Mouse (Mus musculus): ENCODE measurements around the gene Fgfr2. TPM values are rescaled to one million over a fixed set of nuclear protein-coding genes. Genes with fewer than 3 reads are reported as not detected.

Gene Fgfr2
- polyA plus RNA-seq, 1 experiment, result 0.17 TPM

DNA sequence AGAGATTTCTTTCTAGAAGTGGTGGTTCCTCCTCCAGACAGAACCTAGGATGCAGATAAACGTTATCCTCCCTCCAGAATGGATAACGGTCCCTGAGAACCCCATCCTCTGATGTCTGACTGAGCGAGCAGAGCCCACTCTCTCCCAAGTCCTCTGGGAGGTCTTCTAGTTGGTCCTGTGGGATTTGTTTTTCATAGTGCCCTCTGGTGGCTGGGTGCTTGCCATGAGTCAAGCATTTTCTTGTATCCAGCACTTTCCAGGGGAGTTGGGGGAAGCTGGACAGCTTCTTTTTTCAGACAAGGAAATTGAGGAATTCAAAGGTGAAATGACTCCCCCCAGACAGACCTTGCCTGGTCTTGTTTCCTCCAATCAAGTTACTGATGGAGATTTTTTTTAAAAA, 651.8 kb downstream of the Fgfr2 start:
- Histone ChIP-seq H3K79me2 (ENCODE audit: control insufficient read depth, insufficient read depth) (no peaks in the 10 kb centered on the region), H3K36me3 (ENCODE audit: control insufficient read depth, insufficient read depth) (no peaks in the 10 kb centered on the region), H3K4me2 (ENCODE audit: low read depth) (no peak overlapping the region), H3K27me3 (ENCODE audit: control insufficient read depth, insufficient read depth, insufficient read length) (no peaks in the 10 kb centered on the region), H3ac (ENCODE audit: control insufficient read depth, insufficient read length) (no peak overlapping the region), H3K4me3 (no peak overlapping the region)
- TF ChIP-seq MYOD1 (IDR thresholded peaks at IDR 0.05; ENCODE audit: control insufficient read depth in 1 of 3, insufficient read length in 2 of 3, low read depth in 2 of 3), result no peak
- TF ChIP-seq MYOG (IDR thresholded peaks at IDR 0.05; ENCODE audit: control insufficient read depth in 1 of 3, insufficient read depth in 1 of 3, insufficient read length in 2 of 3, low read depth in 2 of 3), result no peak
- no peak for TF ChIP-seq REST (IDR thresholded peaks at IDR 0.05; ENCODE audit: insufficient read depth, insufficient read length)
- no peak for TF ChIP-seq POLR2AphosphoS2 (IDR thresholded peaks at IDR 0.05; ENCODE audit: insufficient read length, low read depth)
- TF ChIP-seq CEBPB (IDR thresholded peaks at IDR 0.05; ENCODE audit: insufficient read depth, poor library complexity, severe bottlenecking), result no peak
- TF ChIP-seq MAX (IDR thresholded peaks at IDR 0.05; ENCODE audit: low read depth), result no peak
- no peak for TF ChIP-seq TCF12 (IDR thresholded peaks at IDR 0.05; ENCODE audit: insufficient read depth, poor library complexity, severe bottlenecking)
- TF ChIP-seq TCF3 (IDR thresholded peaks at IDR 0.05; ENCODE audit: insufficient read length, low read depth), result no peak
- TF ChIP-seq SRF (IDR thresholded peaks at IDR 0.05; ENCODE audit: control insufficient read depth, insufficient read length, low read depth), result no peak
- TF ChIP-seq USF1 (IDR thresholded peaks at IDR 0.05; ENCODE audit: low read depth), result no peak
- TF ChIP-seq E2F4 (IDR thresholded peaks at IDR 0.05; ENCODE audit: insufficient read depth), result no peak
- TF ChIP-seq POLR2A (IDR thresholded peaks at IDR 0.05; ENCODE audit: insufficient read length, low read depth), result no peak

- no peaks in the 10 kb centered on the region for H3K79me2 ChIP-seq (ENCODE audit: control insufficient read depth, insufficient read depth)
- no peak overlapping the region for H3ac ChIP-seq (ENCODE audit: control insufficient read depth, insufficient read length)
- no peak overlapping the region for H3K4me3 ChIP-seq
- H3K27me3 ChIP-seq (ENCODE audit: control insufficient read depth, insufficient read depth, insufficient read length), result no peaks in the 10 kb centered on the region
- TF ChIP-seq TCF12 (IDR thresholded peaks at IDR 0.05; ENCODE audit: insufficient read depth, poor library complexity, severe bottlenecking) (no peak), MYOG (IDR thresholded peaks at IDR 0.05; ENCODE audit: control insufficient read depth in 1 of 3, insufficient read depth in 1 of 3, insufficient read length in 2 of 3, low read depth in 2 of 3) (no peak), POLR2A (IDR thresholded peaks at IDR 0.05; ENCODE audit: insufficient read length, low read depth) (no peak), USF1 (IDR thresholded peaks at IDR 0.05; ENCODE audit: low read depth) (no peak), REST (IDR thresholded peaks at IDR 0.05; ENCODE audit: insufficient read depth, insufficient read length) (no peak), SRF (IDR thresholded peaks at IDR 0.05; ENCODE audit: control insufficient read depth, insufficient read length, low read depth) (no peak), MYOD1 (IDR thresholded peaks at IDR 0.05; ENCODE audit: control insufficient read depth in 1 of 3, insufficient read length in 2 of 3, low read depth in 2 of 3) (no peak), MAX (IDR thresholded peaks at IDR 0.05; ENCODE audit: low read depth) (no peak), CEBPB (IDR thresholded peaks at IDR 0.05; ENCODE audit: insufficient read depth, poor library complexity, severe bottlenecking) (no peak)
- no peak overlapping the region for H3K4me2 ChIP-seq (ENCODE audit: low read depth)
- no peaks in the 10 kb centered on the region for H3K36me3 ChIP-seq (ENCODE audit: control insufficient read depth, insufficient read depth)
Measured at GRCm38 (mm10) chr7:132468391-132468790, 654.8 kb downstream of the Fgfr2 start.

DNA sequence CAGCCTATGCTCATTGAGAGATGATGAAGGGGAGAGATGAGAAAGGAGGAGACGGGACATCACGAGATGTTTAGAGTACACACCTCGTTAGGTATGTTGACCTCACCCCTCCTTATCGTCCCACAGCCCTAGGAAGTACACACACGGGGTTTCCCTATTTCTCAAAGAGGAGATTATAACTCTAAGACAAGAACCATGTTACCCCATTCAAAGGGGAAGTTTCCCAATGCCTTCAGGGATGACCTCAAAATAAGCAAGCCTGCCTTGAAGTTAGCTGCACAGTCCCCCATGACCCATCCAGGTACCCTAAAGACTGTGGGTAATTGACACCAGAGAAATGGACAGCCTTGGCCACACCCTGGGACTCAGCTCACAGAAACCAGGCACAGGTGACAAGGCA, 657.3 kb downstream of the Fgfr2 start:
- Histone ChIP-seq H3K79me2 (ENCODE audit: control insufficient read depth, insufficient read depth) (no peaks in the 10 kb centered on the region), H3K36me3 (ENCODE audit: control insufficient read depth, insufficient read depth) (no peaks in the 10 kb centered on the region), H3K4me2 (ENCODE audit: low read depth) (no peak overlapping the region), H3K27me3 (ENCODE audit: control insufficient read depth, insufficient read depth, insufficient read length) (no peaks in the 10 kb centered on the region), H3K4me3 (no peak overlapping the region), H3ac (ENCODE audit: control insufficient read depth, insufficient read length) (no peak overlapping the region)
- TF ChIP-seq E2F4 (IDR thresholded peaks at IDR 0.05; ENCODE audit: insufficient read depth) (no peak), POLR2AphosphoS2 (IDR thresholded peaks at IDR 0.05; ENCODE audit: insufficient read length, low read depth) (no peak), POLR2A (IDR thresholded peaks at IDR 0.05; ENCODE audit: insufficient read length, low read depth) (no peak), MYOG (IDR thresholded peaks at IDR 0.05; ENCODE audit: control insufficient read depth in 1 of 3, insufficient read depth in 1 of 3, insufficient read length in 2 of 3, low read depth in 2 of 3) (no peak)

GRCm38 (mm10) chr7:132464894-132465293, 658.3 kb downstream of the Fgfr2 start:
- H3ac ChIP-seq (ENCODE audit: control insufficient read depth, insufficient read length), result no peak overlapping the region
- TF ChIP-seq TCF12 (IDR thresholded peaks at IDR 0.05; ENCODE audit: insufficient read depth, poor library complexity, severe bottlenecking) (no peak), REST (IDR thresholded peaks at IDR 0.05; ENCODE audit: insufficient read depth, insufficient read length) (no peak), TCF3 (IDR thresholded peaks at IDR 0.05; ENCODE audit: insufficient read length, low read depth) (no peak), CEBPB (IDR thresholded peaks at IDR 0.05; ENCODE audit: insufficient read depth, poor library complexity, severe bottlenecking) (no peak)
- H3K27me3 ChIP-seq (ENCODE audit: control insufficient read depth, insufficient read depth, insufficient read length), result no peaks in the 10 kb centered on the region
- no peaks in the 10 kb centered on the region for H3K79me2 ChIP-seq (ENCODE audit: control insufficient read depth, insufficient read depth)
- H3K4me3 ChIP-seq, result no peak overlapping the region
- H3K4me2 ChIP-seq (ENCODE audit: low read depth), result no peak overlapping the region
- H3K36me3 ChIP-seq (ENCODE audit: control insufficient read depth, insufficient read depth), result no peaks in the 10 kb centered on the region

DNA sequence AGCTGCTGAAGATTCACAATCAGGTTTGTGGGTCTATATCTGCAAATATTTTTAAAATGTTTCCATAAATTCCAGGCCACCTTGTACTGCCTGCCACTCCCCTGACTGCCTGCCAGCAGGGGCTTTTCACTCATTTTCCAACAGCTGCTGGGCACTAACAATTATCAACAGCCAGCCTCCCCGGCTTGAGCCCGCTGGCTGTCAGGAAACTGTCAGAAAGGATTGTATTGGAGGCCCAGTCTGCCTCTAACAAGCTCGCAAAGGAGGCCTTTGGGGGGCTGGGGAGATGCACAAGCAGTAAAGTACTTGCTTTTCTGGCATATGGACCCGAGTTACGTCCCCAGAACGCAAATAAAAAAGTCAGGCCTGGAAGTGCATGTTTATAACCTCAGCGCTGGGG, 664.7 kb downstream of the Fgfr2 start:
- H3K4me2 ChIP-seq (ENCODE audit: low read depth), result no peak overlapping the region
- no peaks in the 10 kb centered on the region for H3K27me3 ChIP-seq (ENCODE audit: control insufficient read depth, insufficient read depth, insufficient read length)
- no peak overlapping the region for H3ac ChIP-seq (ENCODE audit: control insufficient read depth, insufficient read length)
- H3K4me3 ChIP-seq, result no peak overlapping the region
- no peaks in the 10 kb centered on the region for H3K79me2 ChIP-seq (ENCODE audit: control insufficient read depth, insufficient read depth)
- no peaks in the 10 kb centered on the region for H3K36me3 ChIP-seq (ENCODE audit: control insufficient read depth, insufficient read depth)
- TF ChIP-seq MAX (IDR thresholded peaks at IDR 0.05; ENCODE audit: low read depth) (no peak), USF1 (IDR thresholded peaks at IDR 0.05; ENCODE audit: low read depth) (no peak), MYOD1 (IDR thresholded peaks at IDR 0.05; ENCODE audit: control insufficient read depth in 1 of 3, insufficient read length in 2 of 3, low read depth in 2 of 3) (peak in 1 of 3 experiments; percentile 16)
